Mouse (Mus musculus) forebrain, embryonic 15.5 days (tissue): Measurements from ENCODE around the gene Slc26a6. TPM values are rescaled to one million over a fixed set of nuclear protein-coding genes. Genes with fewer than 3 reads are reported as not detected.
A peak's percentile ranks its signal among the peaks of the same experiment; 100 is the strongest.

Source experiments
- ATAC-seq: fragments of 200-750 bp; cut with Nextera tagmentation; replicated peaks from 2 replicates; pipeline ENCODE4 v1.8.0; 2017; ENCODE audit warnings: mild to moderate bottlenecking, moderate TSS enrichment, moderate library complexity
- H3K27ac ChIP-seq: fragments of 300-500 bp; sonication (generic); replicated peaks from 2 replicates; pipeline ENCODE4 v1.5.1; 2015; ENCODE audit warnings: mild to moderate bottlenecking, inconsistent platforms
- H3K27me3 ChIP-seq: fragments of 300-500 bp; sonication (generic); 2 replicates; pipeline ENCODE4 v1.6.1; 2015; ENCODE audit warnings: inconsistent platforms
- H3K36me3 ChIP-seq: fragments of 300-500 bp; sonication (generic); 2 replicates; pipeline ENCODE4 v1.6.1; 2015; ENCODE audit warnings: mild to moderate bottlenecking, inconsistent platforms
- H3K4me1 ChIP-seq: fragments of 300-500 bp; sonication (generic); 2 replicates; pipeline ENCODE4 v1.6.1; 2015; ENCODE audit warnings: inconsistent platforms
- H3K4me2 ChIP-seq: fragments of 300-500 bp; sonication (generic); replicated peaks from 2 replicates; pipeline ENCODE4 v1.6.1; 2015; ENCODE audit warnings: mild to moderate bottlenecking, inconsistent platforms
- H3K4me3 ChIP-seq: fragments of 300-500 bp; sonication (generic); 2 replicates; pipeline ENCODE4 v1.5.1; 2015; ENCODE audit warnings: mild to moderate bottlenecking, inconsistent platforms
- H3K9ac ChIP-seq: fragments of 300-500 bp; sonication (generic); replicated peaks from 2 replicates; pipeline ENCODE4 v1.6.1; 2015; ENCODE audit warnings: mild to moderate bottlenecking, inconsistent platforms
- H3K9me3 ChIP-seq: fragments of 300-500 bp; sonication (generic); 2 replicates; pipeline ENCODE4 v1.6.1; 2016; ENCODE audit warnings: inconsistent platforms
- WGBS: fragments of 180-500 bp; shearing (Covaris S2); methylation state at CpG from one replicate; pipeline ENCODE4 v1.1.7; 2015; ENCODE audit warnings: mixed read lengths; 5-methylcytosine and 5-hydroxymethylcytosine counted together
- polyA plus RNA-seq: library from polyadenylated mRNA; unstranded; fragments of >200 nt; fragmentation: Nextera tagmentation; extraction: Ambion mirVana; gene quantifications from 2 replicates; pipeline ENCODE4 v1.2.1, GENCODE M21; 2015

Gene Slc26a6
- polyA plus RNA-seq, result 9.0 and 9.8 TPM in 2 replicates

GRCm38 (mm10) chr9:108852976-108853375 lies at the start of gene Slc26a6:
Gene Slc26a6, plus strand, starts transcription at chr9:108853283.
- Histone ChIP-seq H3K27ac (peak within 1 kb of the TSS; percentile 76), H3K27me3 (no peaks in the 10 kb centered on the region), H3K36me3 (peaks cover 40% of the 10 kb centered on the region), H3K4me2 (peak within 1 kb of the TSS; percentile 61), H3K4me3 (peak within 1 kb of the TSS; percentile 56), H3K9ac (peak within 1 kb of the TSS; percentile 58), H3K4me1 (peaks cover 15% of the 10 kb centered on the region), H3K9me3 (no peaks in the 10 kb centered on the region)
- 91% methylated on average over 3 of the region's 3 CpGs for WGBS
- no peak for ATAC-seq

DNA sequence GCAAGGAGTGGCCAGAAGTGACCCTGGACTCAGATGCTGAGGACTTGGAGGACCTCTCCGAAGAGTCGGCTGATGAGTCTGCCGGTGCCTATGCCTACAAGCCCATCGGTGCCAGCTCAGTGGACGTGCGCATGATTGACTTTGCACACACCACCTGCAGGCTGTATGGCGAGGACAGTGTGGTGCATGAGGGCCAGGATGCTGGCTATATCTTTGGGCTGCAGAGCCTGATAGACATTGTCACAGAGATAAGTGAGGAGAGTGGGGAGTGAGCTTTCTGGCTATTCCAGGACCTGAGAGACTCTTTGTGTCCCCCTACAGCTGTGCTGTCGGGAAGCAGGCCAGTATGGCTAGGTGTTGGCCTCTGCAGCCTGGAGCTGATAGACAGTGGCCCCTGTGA lies 47.3 kb upstream of the Slc26a6 start:
- no peak for ATAC-seq
- no peak overlapping the region for H3K9ac ChIP-seq
- H3K27ac ChIP-seq, result no peak overlapping the region
- peaks cover 68% of the 10 kb centered on the region for H3K36me3 ChIP-seq
- H3K4me2 ChIP-seq, result no peak overlapping the region
- no peak overlapping the region for H3K4me3 ChIP-seq
- no peaks in the 10 kb centered on the region for H3K27me3 ChIP-seq
- WGBS, result 84% methylated on average over 8 of the region's 8 CpGs
- H3K9me3 ChIP-seq, result no peaks in the 10 kb centered on the region
- H3K4me1 ChIP-seq, result peaks cover 19% of the 10 kb centered on the region

- H3K9ac ChIP-seq, result no peak overlapping the region
- no peak overlapping the region for H3K27ac ChIP-seq
- peaks cover 19% of the 10 kb centered on the region for H3K4me1 ChIP-seq
- no peak overlapping the region for H3K4me2 ChIP-seq
- H3K4me3 ChIP-seq, result no peak overlapping the region
- H3K9me3 ChIP-seq, result no peaks in the 10 kb centered on the region
- H3K27me3 ChIP-seq, result no peaks in the 10 kb centered on the region
- H3K36me3 ChIP-seq, result peaks cover 62% of the 10 kb centered on the region
- ATAC-seq, result no peak
Observed at GRCm38 (mm10) chr9:108806379-108806778, 46.7 kb upstream of the Slc26a6 start.

DNA sequence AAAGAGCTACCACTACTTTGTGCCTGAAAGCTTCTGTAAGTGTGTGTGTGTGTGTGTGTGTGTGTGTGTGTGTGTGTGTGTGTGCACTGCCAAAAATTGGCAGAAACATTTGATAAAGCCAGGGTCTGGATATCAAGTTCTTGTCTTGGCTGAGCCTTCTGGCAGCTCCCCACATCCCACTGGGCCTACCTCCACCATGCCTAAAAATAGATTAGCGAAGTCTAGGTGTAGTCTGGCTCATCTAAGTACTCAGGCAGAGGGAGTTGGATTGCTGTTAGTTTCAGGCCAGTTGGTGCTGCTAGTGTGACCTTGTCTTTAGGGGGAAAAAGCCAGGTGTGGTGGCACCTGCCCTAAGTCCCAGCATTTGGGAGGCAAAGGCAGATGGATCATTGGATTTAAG lies 46.3 kb upstream of the Slc26a6 start:
- Histone ChIP-seq H3K9me3 (no peaks in the 10 kb centered on the region), H3K27me3 (no peaks in the 10 kb centered on the region), H3K4me3 (no peak overlapping the region), H3K27ac (peak overlapping the region; percentile 29; the same call in 1 of the 2 replicates), H3K4me1 (peaks cover 19% of the 10 kb centered on the region), H3K4me2 (no peak overlapping the region), H3K9ac (no peak overlapping the region), H3K36me3 (peaks cover 60% of the 10 kb centered on the region)
- 76% methylated on average over 1 of the region's 1 CpGs for WGBS
- ATAC-seq, result no peak

DNA sequence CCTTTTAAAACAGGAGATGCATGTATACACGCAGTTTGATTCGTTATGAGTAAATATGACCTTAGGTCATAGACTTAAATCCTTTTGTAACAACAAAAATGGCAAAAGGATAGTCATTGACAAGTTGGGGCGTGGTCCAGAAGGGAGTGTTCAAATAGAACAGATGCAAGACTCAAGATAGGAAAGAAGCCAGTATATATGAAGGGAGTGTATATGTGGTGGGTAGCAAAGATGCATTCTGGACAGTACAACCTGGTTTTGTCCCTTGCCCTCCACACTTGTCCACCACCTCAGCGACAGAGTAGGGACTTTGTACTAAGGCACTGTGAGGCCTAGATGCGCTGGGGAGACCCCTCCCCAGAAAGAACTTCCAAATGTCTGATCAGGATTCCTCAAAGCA lies 45.4 kb upstream of the Slc26a6 start:
- ATAC-seq, result peak; percentile 12
- H3K9me3 ChIP-seq, result no peaks in the 10 kb centered on the region
- peak overlapping the region; percentile 35 for H3K27ac ChIP-seq
- no peaks in the 10 kb centered on the region for H3K27me3 ChIP-seq
- H3K9ac ChIP-seq, result no peak overlapping the region
- H3K4me3 ChIP-seq, result peak overlapping the region; percentile 76; the same call in 1 of the 2 replicates
- peaks cover 60% of the 10 kb centered on the region for H3K36me3 ChIP-seq
- peaks cover 19% of the 10 kb centered on the region for H3K4me1 ChIP-seq
- H3K4me2 ChIP-seq, result no peak overlapping the region
- WGBS, result 70% methylated on average over 5 of the region's 5 CpGs

DNA sequence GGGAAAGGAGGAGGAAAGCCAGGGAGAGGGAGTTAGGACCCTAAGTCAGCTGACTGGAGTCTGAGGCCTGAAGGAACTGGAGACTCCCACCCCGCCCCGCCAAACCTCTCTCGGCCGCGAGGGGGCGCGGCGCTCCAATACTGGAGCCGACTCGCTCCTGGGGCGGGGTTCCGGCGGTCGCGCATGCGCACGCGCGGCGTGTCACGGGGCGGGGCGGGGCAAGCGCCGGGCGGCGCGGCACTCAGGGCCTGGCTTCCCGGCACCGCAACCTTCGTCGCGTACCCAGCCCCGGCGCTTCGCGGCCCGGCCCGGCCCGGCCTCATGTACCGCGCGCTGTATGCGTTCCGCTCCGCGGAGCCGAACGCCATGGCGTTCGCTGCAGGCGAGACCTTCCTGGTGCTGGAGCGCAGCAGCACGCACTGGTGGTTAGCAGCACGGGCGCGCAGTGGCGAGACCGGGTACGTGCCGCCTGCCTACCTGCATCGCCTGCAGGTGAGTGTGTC lies 44.9 kb upstream of the Slc26a6 start, which contains the start of gene Nckipsd:
TSS of gene Nckipsd (plus strand) at position 206 of the 503 bp plus-strand sequence.
- Histone ChIP-seq H3K4me3 (peak within 1 kb of the TSS; percentile 76), H3K9me3 (no peaks in the 10 kb centered on the region), H3K27ac (peak within 1 kb of the TSS; percentile 66), H3K27me3 (no peaks in the 10 kb centered on the region), H3K4me2 (peak within 1 kb of the TSS; percentile 73), H3K9ac (peak within 1 kb of the TSS; percentile 83), H3K4me1 (peaks cover 19% of the 10 kb centered on the region), H3K36me3 (peaks cover 61% of the 10 kb centered on the region)
- WGBS, result under 1% methylated on average over 62 of the region's 62 CpGs
- peak; percentile 86 for ATAC-seq

GRCm38 (mm10) chr9:108809188-108809587 lies 43.9 kb upstream of the Slc26a6 start:
- Histone ChIP-seq H3K27me3 (no peaks in the 10 kb centered on the region), H3K27ac (no peak overlapping the region), H3K4me3 (peak overlapping the region; percentile 76), H3K4me1 (peaks cover 19% of the 10 kb centered on the region), H3K9me3 (no peaks in the 10 kb centered on the region), H3K36me3 (peaks cover 57% of the 10 kb centered on the region), H3K9ac (peak overlapping the region; percentile 83), H3K4me2 (peak overlapping the region; percentile 73)
- WGBS, result 69% methylated on average over 5 of the region's 5 CpGs
- no peak for ATAC-seq

DNA sequence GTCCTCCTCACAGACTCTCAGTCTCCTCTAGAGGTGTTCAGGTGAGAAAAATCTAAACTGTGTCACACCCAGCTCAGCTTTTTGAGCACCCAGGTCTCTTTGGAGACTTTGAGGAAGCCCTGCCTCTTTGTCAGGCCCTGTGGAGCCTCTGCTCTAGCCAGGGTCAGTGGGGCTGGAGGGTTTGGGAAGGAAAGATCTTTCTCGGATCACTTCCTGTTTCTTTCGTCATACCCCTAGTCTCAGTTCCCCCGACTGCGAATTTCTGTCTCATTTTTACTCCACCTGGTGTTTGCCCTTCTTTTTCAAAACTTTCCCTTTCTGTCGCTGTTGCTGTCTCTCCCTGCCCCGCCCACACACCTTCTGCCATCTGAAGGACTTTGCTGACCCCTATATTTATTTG lies 43.4 kb upstream of the Slc26a6 start:
- no peak overlapping the region for H3K4me3 ChIP-seq
- H3K9ac ChIP-seq, result peak overlapping the region; percentile 83; the same call in 1 of the 2 replicates
- H3K4me2 ChIP-seq, result no peak overlapping the region
- H3K27me3 ChIP-seq, result no peaks in the 10 kb centered on the region
- no peak overlapping the region for H3K27ac ChIP-seq
- H3K36me3 ChIP-seq, result peaks cover 57% of the 10 kb centered on the region
- no peaks in the 10 kb centered on the region for H3K9me3 ChIP-seq
- peaks cover 19% of the 10 kb centered on the region for H3K4me1 ChIP-seq
- 90% methylated on average over 6 of the region's 6 CpGs for WGBS
- ATAC-seq, result no peak

GRCm38 (mm10) chr9:108810516-108810915 lies 42.6 kb upstream of the Slc26a6 start:
- Histone ChIP-seq H3K4me2 (no peak overlapping the region), H3K27me3 (no peaks in the 10 kb centered on the region), H3K27ac (no peak overlapping the region), H3K9ac (no peak overlapping the region), H3K36me3 (peaks cover 57% of the 10 kb centered on the region), H3K4me3 (no peak overlapping the region), H3K4me1 (peaks cover 19% of the 10 kb centered on the region), H3K9me3 (no peaks in the 10 kb centered on the region)
- no peak for ATAC-seq
- WGBS, result 89% methylated on average over 5 of the region's 5 CpGs

GRCm38 (mm10) chr9:108815557-108815956 lies 37.5 kb upstream of the Slc26a6 start:
- ATAC-seq, result no peak
- 93% methylated on average over 7 of the region's 7 CpGs for WGBS
- no peak overlapping the region for H3K27ac ChIP-seq
- peaks cover 65% of the 10 kb centered on the region for H3K36me3 ChIP-seq
- no peak overlapping the region for H3K4me3 ChIP-seq
- no peaks in the 10 kb centered on the region for H3K27me3 ChIP-seq
- no peaks in the 10 kb centered on the region for H3K9me3 ChIP-seq
- H3K9ac ChIP-seq, result no peak overlapping the region
- H3K4me1 ChIP-seq, result no peaks in the 10 kb centered on the region
- H3K4me2 ChIP-seq, result no peak overlapping the region

GRCm38 (mm10) chr9:108819495-108819894 lies 33.6 kb upstream of the Slc26a6 start:
- no peak overlapping the region for H3K4me3 ChIP-seq
- no peaks in the 10 kb centered on the region for H3K9me3 ChIP-seq
- H3K27me3 ChIP-seq, result no peaks in the 10 kb centered on the region; the same call in 1 of the 2 replicates
- peaks cover 41% of the 10 kb centered on the region for H3K36me3 ChIP-seq
- no peak overlapping the region for H3K4me2 ChIP-seq
- no peak for ATAC-seq
- peaks cover 8% of the 10 kb centered on the region for H3K4me1 ChIP-seq
- 55% methylated on average over 3 of the region's 3 CpGs for WGBS
- no peak overlapping the region for H3K27ac ChIP-seq
- no peak overlapping the region for H3K9ac ChIP-seq

DNA sequence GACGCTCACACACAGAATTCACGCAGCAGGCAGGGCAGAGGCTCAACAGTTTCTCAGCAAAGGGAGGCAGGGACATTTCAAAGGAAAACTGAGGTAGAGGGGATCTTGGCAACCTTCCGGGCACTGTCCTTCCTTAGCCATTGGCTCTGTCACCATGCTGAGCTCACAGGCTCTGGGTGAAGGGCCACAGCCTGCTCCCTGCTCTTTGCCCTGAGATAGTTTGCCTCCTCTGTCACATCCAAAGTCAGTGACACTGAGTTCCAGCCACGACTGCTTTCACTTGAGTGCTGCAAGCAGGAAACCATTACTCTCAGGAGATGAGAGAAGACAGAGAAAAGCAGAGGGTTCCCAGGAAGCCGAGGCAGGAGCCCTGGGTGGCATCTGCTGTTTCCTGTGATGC lies 33.0 kb upstream of the Slc26a6 start:
- Histone ChIP-seq H3K27ac (no peak overlapping the region), H3K9me3 (no peaks in the 10 kb centered on the region), H3K4me1 (peaks cover 8% of the 10 kb centered on the region), H3K4me3 (no peak overlapping the region), H3K9ac (no peak overlapping the region), H3K27me3 (no peaks in the 10 kb centered on the region; the same call in 1 of the 2 replicates), H3K4me2 (no peak overlapping the region), H3K36me3 (peaks cover 36% of the 10 kb centered on the region)
- ATAC-seq, result no peak
- 77% methylated on average over 5 of the region's 5 CpGs for WGBS

DNA sequence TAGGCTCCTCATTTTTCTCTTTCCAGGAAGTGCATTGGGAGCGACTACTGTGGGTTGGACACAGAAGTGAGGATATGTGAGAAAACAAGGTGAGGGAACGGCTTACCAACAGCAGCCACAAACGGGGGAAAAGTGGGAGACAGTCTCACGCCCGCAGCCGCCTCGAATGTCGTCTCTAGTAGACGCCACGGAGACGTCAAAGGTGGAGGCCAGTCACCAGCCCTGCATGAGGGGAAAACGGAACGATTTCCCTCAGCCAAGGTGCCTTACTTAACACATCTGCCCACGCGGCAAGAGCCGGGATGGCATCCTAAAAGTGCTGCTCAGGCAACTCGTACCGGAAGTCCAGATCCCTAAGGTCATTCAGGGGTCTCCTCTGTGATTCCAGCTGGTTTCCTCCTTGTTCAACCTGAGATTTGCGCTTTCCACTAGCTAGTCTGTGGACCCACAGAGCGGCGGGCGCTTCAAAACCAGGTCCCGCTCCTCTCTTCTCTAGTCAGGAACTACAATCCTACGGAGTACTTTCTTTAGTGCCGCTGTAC lies 28.9 kb upstream of the Slc26a6 start:
- Histone ChIP-seq H3K4me3 (peak overlapping the region; percentile 76), H3K36me3 (peaks cover 18% of the 10 kb centered on the region), H3K27me3 (peaks cover 14% of the 10 kb centered on the region; the same call in 1 of the 2 replicates), H3K4me1 (peaks cover 34% of the 10 kb centered on the region), H3K27ac (peak overlapping the region; percentile 86), H3K4me2 (peak overlapping the region; percentile 81), H3K9ac (peak overlapping the region; percentile 75), H3K9me3 (no peaks in the 10 kb centered on the region)
- no peak for ATAC-seq
- 3% methylated on average over 25 of the region's 25 CpGs for WGBS
